Mouse (Mus musculus): Measurements from ENCODE around the gene Grb10.

The Grb10 gene

GRCm38 (mm10) chr11:11922106-11922505, 116.4 kb downstream of the Grb10 start:
- DNase-seq (ENCODE audit: extremely low spot score, low read depth, low spot score) = no peak

- no peak for DNase-seq (ENCODE audit: extremely low spot score, low read depth, low spot score)
Observed at GRCm38 (mm10) chr11:11907703-11908413, 130.6 kb downstream of the Grb10 start.

- DNase-seq (ENCODE audit: extremely low spot score, low read depth, low spot score) = no peak
Observed at GRCm38 (mm10) chr11:11905518-11905917, 133.0 kb downstream of the Grb10 start.

- no peak for DNase-seq (ENCODE audit: extremely low spot score, low read depth, low spot score)
Observed at GRCm38 (mm10) chr11:11904995-11905394, 133.5 kb downstream of the Grb10 start.

DNA sequence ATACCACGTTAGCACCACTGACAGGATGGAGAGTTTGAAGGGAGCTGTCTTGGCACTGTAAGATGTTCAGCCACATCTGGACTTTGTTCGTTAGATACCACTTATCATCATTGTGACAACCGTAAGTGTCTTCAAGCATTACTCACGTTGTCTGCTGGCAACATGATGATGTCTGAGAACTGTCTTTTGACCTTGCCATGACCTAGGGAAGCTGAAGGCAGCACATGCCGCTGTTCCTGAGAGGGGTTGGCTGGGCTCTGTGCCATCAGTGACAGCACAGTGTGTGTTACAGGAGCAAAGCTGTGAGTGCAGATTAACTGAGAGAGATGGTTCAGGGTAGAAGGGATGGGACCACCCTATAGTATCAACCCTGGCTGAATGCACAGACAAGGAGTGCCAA, 137.0 kb downstream of the Grb10 start:
- DNase-seq (ENCODE audit: extremely low spot score, low read depth, low spot score) = no peak

- no peak for DNase-seq (ENCODE audit: extremely low spot score, low read depth, low spot score)
Observed at GRCm38 (mm10) chr11:11898496-11898895, 140.0 kb downstream of the Grb10 start.

- no peak for DNase-seq (ENCODE audit: extremely low spot score, low read depth, low spot score)
Observed at GRCm38 (mm10) chr11:11897645-11898357, 140.7 kb downstream of the Grb10 start, which contains the start of gene Ddc. Gene Ddc (minus strand): TSS chr11:11898144.

GRCm38 (mm10) chr11:11895479-11895878, 143.0 kb downstream of the Grb10 start:
- DNase-seq (ENCODE audit: extremely low spot score, low read depth, low spot score) = no peak

DNA sequence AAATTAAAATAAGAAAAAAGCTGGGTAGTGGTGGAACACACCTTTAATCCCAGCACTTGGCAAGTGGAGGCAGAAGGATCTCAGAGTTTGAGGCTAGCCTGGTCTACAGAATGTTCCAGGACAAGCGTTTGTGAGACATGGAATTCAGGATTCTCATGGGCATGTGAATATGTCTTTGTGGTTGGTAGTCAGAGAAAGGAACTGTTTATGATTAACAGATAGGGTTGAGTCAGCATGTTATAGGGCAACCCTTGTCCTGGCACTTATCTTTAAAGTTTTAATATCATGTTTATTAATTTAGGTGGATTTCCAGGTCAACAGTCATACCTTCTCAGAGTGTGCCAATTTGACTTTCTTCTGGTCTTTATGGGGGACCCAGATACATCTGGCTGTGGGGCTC, 144.7 kb downstream of the Grb10 start:
- DNase-seq (ENCODE audit: extremely low spot score, low read depth, low spot score) = no peak

GRCm38 (mm10) chr11:11892993-11893602, 145.4 kb downstream of the Grb10 start:
- DNase-seq (ENCODE audit: extremely low spot score, low read depth, low spot score) = no peak

- no peak for DNase-seq (ENCODE audit: extremely low spot score, low read depth, low spot score)
Observed at GRCm38 (mm10) chr11:11891832-11892231, 146.7 kb downstream of the Grb10 start.

DNA sequence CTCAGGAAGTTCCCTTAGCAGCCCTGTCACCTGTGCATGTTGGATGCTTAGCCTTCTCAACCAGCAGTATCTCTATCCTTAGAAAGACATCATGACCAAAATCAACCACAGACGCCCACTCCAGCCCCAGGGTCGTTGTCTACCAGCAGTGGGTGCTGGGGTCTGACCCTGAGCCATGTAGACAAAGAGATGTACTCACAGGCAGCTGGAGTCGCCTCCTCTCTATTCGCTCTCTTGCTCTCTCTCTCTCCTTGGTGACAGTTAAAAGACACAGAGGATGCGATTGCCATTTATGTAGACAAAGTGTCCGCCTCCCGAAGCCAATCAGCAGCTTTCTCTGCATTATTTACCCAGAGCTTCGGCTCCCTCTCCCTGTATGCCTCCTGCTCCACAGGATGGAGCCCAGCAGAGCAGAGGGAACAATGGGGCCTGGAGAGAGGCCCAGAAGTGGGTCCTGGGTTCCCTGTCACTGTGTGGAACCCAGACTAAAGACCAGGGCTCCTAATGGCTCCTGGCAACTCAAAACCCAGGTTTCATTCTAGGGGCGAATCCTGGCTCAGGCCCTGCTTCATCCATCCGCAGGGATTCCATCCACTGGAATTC, 148.2 kb downstream of the Grb10 start:
- DNase-seq (ENCODE audit: extremely low spot score, low read depth, low spot score) = no peak

DNA sequence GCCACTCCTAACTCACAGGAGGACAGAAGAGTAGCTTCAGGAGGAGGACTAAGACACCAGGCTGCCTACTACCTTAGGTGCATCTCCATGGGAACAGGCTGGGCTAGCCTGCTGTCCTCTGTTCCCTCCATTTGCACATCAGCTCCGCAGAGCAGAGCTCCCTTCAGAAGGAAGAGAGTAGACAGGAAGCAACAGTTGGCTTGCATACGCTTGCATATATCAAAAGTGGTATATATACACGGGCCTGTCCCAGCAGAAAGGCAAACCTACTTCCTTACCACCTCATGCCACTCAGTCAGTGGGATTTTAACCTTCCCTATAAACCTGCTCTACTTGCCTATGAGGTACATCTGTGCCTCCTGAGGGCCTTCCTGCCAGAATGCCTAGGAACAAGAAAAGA, 149.8 kb downstream of the Grb10 start:
- no peak for DNase-seq (ENCODE audit: extremely low spot score, low read depth, low spot score)

GRCm38 (mm10) chr11:11888051-11888450, 150.4 kb downstream of the Grb10 start:
- DNase-seq (ENCODE audit: extremely low spot score, low read depth, low spot score) = no peak

- no peak for DNase-seq (ENCODE audit: extremely low spot score, low read depth, low spot score)
Observed at GRCm38 (mm10) chr11:11886403-11886998, 152.0 kb downstream of the Grb10 start.

- no peak for DNase-seq (ENCODE audit: extremely low spot score, low read depth, low spot score)
Observed at GRCm38 (mm10) chr11:11885921-11886320, 152.6 kb downstream of the Grb10 start.

GRCm38 (mm10) chr11:11885246-11885643, 153.2 kb downstream of the Grb10 start:
- no peak for DNase-seq (ENCODE audit: extremely low spot score, low read depth, low spot score)

DNA sequence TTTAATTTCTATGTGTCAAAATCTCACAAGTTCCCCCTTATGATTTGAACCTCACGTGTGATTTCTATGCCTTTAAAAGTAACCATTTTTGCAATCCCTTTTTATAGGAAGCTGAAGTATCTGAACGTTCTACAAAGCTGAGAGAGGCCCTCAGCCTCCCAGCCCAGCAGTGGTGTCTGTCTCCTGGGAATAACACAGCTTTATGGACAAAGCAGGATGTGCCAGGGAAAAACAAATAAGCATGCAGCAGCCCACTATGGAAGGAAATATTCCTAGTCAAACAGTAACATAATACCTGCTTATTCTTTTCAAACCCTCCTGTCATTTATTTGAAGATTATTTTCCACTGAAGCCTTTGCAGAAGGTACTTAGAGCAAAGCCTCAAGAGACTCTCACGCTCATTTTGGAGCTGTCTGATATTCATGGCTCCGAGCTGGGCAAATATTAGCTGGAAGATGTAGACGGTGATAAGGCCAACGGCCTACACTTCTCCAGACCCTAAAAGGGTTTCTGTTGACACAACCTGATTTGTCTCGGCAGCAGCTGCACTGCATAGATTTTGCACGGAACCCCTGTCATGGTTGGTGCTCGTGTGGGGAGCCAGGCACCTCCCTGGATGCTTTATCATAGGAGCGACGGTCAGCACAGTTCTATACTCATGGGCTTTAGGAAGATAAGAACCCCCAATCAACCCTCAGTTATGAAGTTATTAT, 153.8 kb downstream of the Grb10 start:
- DNase-seq (ENCODE audit: extremely low spot score, low read depth, low spot score) = no peak

GRCm38 (mm10) chr11:11881783-11882155, 156.7 kb downstream of the Grb10 start:
- no peak for DNase-seq (ENCODE audit: extremely low spot score, low read depth, low spot score)

- no peak for DNase-seq (ENCODE audit: extremely low spot score, low read depth, low spot score)
Observed at GRCm38 (mm10) chr11:11881026-11881782, 157.3 kb downstream of the Grb10 start.
